Mouse (Mus musculus) intestine, embryonic 16.5 days (tissue): ENCODE measurements at regions not wholly inside any gene's neighbourhood (a gene's known extent, or its start where the extent isn't known, plus 50 kb on each side); places are given as distances from the start of the nearest gene placed in this dataset.

Experiments used
- ATAC-seq: fragments of 200-750 bp; cut with Nextera tagmentation; 2 replicates; pipeline ENCODE4 v1.8.0; 2017; ENCODE audit warnings: moderate TSS enrichment, moderate library complexity
- H3K27ac ChIP-seq: fragments of 300-500 bp; sonication (generic); 2 replicates; pipeline ENCODE4 v1.5.1; 2014; ENCODE audit warnings: mild to moderate bottlenecking, low read length
- H3K27me3 ChIP-seq: fragments of 300-500 bp; sonication (generic); replicated peaks from 2 replicates; pipeline ENCODE4 v1.6.1; 2014; ENCODE audit warnings: low read length, control low read depth, mixed read lengths; ENCODE audit not compliant: control insufficient read depth, insufficient read depth
- H3K36me3 ChIP-seq: fragments of 300-500 bp; sonication (generic); 2 replicates; pipeline ENCODE4 v1.6.1; 2014; ENCODE audit warnings: low read length, control low read depth; ENCODE audit not compliant: control insufficient read depth, insufficient read depth
- H3K4me1 ChIP-seq: fragments of 300-500 bp; sonication (generic); 2 replicates; pipeline ENCODE4 v1.6.1; 2014; ENCODE audit warnings: low read length, control low read depth, mixed read lengths; ENCODE audit not compliant: control insufficient read depth, insufficient read depth
- H3K4me2 ChIP-seq: fragments of 300-500 bp; sonication (generic); 2 replicates; pipeline ENCODE4 v1.6.1; 2014; ENCODE audit warnings: low read depth, low read length, control low read depth
- H3K4me3 ChIP-seq: fragments of 300-500 bp; sonication (generic); 2 replicates; pipeline ENCODE4 v1.5.1; 2014; ENCODE audit warnings: mild to moderate bottlenecking, low read length
- H3K9ac ChIP-seq: fragments of 300-500 bp; sonication (generic); 2 replicates; pipeline ENCODE4 v1.6.1; 2014; ENCODE audit warnings: low read depth, low read length
- H3K9me3 ChIP-seq: fragments of 300-500 bp; sonication (generic); 2 replicates; pipeline ENCODE4 v1.6.1; 2016; ENCODE audit warnings: low read length, control low read depth; ENCODE audit not compliant: control insufficient read depth
- WGBS: fragments of 180-500 bp; shearing (Covaris S2); extraction: QIAGEN DNeasy Blood & Tissue Kit; methylation state at CpG from one replicate; pipeline ENCODE4 v1.1.7; 2014; 5-methylcytosine and 5-hydroxymethylcytosine counted together

DNA sequence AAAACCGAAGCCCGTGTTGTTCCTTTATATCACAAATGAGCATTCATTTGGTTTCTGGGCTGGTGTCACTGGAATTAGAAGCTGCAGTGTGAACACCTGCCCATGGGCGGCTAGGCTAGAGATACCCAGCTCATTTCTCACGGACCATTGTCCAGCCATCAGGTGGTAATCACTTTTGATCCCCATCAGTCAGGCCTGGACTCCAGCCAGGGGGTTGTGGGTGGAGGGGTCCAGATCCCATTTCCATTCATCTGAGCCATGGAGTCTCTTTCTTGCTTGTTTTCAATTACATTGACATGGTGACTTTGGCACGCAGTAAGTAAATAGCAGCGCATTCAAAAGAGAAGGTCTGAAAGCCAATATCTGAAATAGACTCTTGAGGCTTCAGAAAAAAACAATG lies 276.1 kb upstream of the 4930412O13Rik start:
- H3K27ac ChIP-seq, result no peak overlapping the region
- H3K4me2 ChIP-seq, result no peak overlapping the region
- H3K4me3 ChIP-seq, result no peak overlapping the region
- no peaks in the 10 kb centered on the region for H3K27me3 ChIP-seq
- 82% methylated on average over 6 of the region's 6 CpGs for WGBS
- no peaks in the 10 kb centered on the region for H3K4me1 ChIP-seq
- no peaks in the 10 kb centered on the region for H3K9me3 ChIP-seq
- no peak for ATAC-seq
- H3K9ac ChIP-seq, result no peak overlapping the region
- H3K36me3 ChIP-seq, result no peaks in the 10 kb centered on the region

DNA sequence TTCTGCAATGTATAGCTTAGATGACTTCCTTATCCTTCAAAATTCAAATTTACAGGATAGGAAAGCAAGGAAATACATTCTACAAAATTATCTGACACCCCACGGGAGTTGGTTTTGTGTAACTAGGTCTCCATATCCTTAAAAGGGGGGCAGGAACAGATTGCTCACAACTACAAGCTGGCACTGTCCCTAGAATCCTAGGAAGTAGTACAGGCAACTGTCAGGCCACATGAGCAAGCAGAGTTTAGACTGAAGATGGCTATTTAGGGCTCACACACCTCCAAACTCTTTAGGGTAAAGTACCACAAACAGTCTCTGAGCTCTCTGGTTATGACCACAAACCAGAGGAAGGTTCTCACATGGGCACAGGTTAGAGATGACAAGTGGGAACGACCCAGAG lies 273.5 kb upstream of the 4930412O13Rik start:
- Histone ChIP-seq H3K4me1 (no peaks in the 10 kb centered on the region), H3K9ac (no peak overlapping the region), H3K9me3 (no peaks in the 10 kb centered on the region), H3K27me3 (no peaks in the 10 kb centered on the region), H3K27ac (no peak overlapping the region), H3K4me3 (no peak overlapping the region), H3K4me2 (no peak overlapping the region), H3K36me3 (no peaks in the 10 kb centered on the region)
- 81% methylated on average over 2 of the region's 2 CpGs for WGBS
- no peak for ATAC-seq

DNA sequence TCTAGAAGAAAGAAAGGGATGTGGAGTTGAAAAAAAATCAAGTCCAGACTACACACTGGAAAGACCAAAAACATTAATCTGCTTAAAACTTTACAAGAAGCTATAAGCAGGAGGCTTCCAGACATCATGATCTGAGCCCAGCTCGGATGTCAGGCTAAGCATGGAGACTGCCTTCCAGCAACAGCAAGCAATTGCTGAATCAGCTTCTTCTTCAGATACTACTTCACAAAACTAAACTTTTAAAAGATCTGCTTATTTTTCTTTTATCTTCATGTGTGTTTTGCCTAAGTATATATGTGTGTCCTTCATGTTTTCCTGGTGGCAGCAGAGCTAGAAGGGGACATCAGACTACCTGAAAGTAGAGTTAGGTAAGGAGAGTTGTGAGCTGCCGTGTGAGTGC lies 266.6 kb upstream of the 4930412O13Rik start:
- no peaks in the 10 kb centered on the region for H3K4me1 ChIP-seq
- H3K9me3 ChIP-seq, result no peaks in the 10 kb centered on the region
- no peak overlapping the region for H3K27ac ChIP-seq
- no peak overlapping the region for H3K4me2 ChIP-seq
- no peak overlapping the region for H3K9ac ChIP-seq
- H3K4me3 ChIP-seq, result no peak overlapping the region
- 73% methylated on average over 2 of the region's 2 CpGs for WGBS
- ATAC-seq, result no peak
- H3K36me3 ChIP-seq, result no peaks in the 10 kb centered on the region
- H3K27me3 ChIP-seq, result no peaks in the 10 kb centered on the region

DNA sequence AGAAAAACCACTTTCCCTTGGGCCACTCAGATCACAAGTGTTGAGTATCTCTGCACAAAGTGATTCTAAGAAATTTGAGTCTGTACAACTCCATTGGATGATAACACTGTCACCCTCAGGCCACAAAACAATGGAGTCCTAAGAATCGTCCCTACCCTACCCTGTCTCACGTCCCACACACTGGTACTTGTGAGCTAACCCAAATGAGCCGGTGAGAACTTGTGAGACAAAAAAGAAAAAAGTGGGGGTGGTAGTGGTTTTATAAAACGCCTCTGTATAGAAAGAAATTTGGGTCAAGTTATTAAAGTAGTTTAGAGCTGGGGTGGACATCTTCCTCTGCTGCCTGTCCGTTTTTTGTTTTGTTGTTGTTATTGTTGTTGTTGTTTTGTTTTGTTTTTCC lies 264.8 kb upstream of the 4930412O13Rik start:
- no peaks in the 10 kb centered on the region for H3K27me3 ChIP-seq
- no peak overlapping the region for H3K4me3 ChIP-seq
- H3K4me1 ChIP-seq, result 0 out of 2 replicates have a peak, but pooled peaks cover 5% of the 10 kb centered on the region
- no peak overlapping the region for H3K4me2 ChIP-seq
- 81% methylated on average over 5 of the region's 5 CpGs for WGBS
- H3K36me3 ChIP-seq, result no peaks in the 10 kb centered on the region
- no peak for ATAC-seq
- H3K27ac ChIP-seq, result no peak overlapping the region
- H3K9ac ChIP-seq, result no peak overlapping the region
- H3K9me3 ChIP-seq, result no peaks in the 10 kb centered on the region

DNA sequence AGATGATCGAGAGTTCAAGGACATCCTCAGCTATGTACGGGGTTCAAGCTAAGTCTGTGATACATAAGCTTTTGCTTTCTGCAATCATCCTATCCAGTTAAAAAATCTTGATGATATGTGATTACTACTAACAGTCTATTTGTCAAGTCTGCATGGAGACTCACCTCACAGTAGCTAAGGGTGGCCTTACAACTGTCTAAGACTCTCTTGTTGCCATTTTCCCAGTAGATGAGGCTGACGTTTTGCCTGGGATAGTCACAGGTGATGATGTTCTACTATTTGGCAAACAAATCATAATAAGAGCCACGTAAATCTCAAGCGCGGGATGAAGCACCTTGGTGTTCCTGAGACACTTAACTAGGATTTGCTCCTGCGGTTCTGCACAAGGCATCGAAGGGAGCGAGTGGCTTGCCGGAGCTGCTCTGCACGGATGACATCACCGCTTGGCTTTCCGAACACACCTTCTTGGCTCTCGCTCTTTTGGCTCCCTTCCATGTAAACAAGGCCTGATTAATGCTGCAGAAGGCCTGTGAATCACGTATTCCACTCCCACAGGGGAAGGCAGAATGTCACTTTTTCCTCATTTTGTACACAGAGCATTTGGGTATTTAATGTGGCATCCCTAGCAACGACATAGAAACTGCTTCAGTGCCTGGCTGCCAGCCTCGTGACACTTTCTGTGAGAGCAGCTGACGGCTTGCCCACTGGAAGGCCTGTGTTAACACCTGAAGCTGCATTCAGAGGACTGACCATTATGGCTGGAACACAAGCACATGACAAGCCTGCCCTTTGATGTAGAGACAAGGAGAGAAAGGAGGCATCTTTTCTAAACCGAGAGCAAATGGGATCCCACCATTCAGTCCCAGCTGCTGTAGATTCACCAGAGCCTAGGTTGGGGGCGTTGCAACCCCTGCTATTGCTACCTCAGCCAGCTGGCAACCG lies 260.5 kb upstream of the 4930412O13Rik start:
- 0 out of 2 replicates have a peak, but pooled peaks cover 5% of the 10 kb centered on the region for H3K4me1 ChIP-seq
- no peak overlapping the region for H3K27ac ChIP-seq
- no peaks in the 10 kb centered on the region for H3K9me3 ChIP-seq
- no peaks in the 10 kb centered on the region for H3K27me3 ChIP-seq
- no peak overlapping the region for H3K4me2 ChIP-seq
- peak; percentile 79 for ATAC-seq
- no peaks in the 10 kb centered on the region for H3K36me3 ChIP-seq
- WGBS, result 55% methylated on average over 21 of the region's 21 CpGs
- H3K4me3 ChIP-seq, result no peak overlapping the region
- H3K9ac ChIP-seq, result no peak overlapping the region

DNA sequence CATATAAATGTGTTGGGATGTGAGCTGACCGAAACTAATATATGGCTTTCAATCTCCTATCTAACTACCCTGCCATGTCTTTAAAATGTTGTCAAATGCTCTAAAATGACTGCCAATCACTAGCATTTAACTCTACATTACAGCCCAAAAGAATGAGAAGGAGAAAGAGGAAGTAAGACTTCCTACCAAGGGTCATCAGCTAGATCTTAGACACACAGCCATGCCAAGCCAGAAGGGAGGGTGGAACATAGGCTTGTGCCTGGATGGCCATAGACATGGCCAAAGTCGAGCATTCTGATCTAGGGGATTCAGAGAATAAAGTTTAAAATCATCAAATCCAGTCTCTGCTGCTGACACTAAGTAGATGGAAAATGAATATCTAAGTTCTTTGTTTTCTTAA lies 257.4 kb upstream of the 4930412O13Rik start:
- H3K27me3 ChIP-seq, result no peaks in the 10 kb centered on the region
- H3K36me3 ChIP-seq, result no peaks in the 10 kb centered on the region
- WGBS, result 89% methylated on average over 2 of the region's 2 CpGs
- 0 out of 2 replicates have a peak, but pooled peaks cover 5% of the 10 kb centered on the region for H3K4me1 ChIP-seq
- H3K4me2 ChIP-seq, result no peak overlapping the region
- H3K9ac ChIP-seq, result no peak overlapping the region
- no peak overlapping the region for H3K4me3 ChIP-seq
- no peak overlapping the region for H3K27ac ChIP-seq
- no peaks in the 10 kb centered on the region for H3K9me3 ChIP-seq
- no peak for ATAC-seq

DNA sequence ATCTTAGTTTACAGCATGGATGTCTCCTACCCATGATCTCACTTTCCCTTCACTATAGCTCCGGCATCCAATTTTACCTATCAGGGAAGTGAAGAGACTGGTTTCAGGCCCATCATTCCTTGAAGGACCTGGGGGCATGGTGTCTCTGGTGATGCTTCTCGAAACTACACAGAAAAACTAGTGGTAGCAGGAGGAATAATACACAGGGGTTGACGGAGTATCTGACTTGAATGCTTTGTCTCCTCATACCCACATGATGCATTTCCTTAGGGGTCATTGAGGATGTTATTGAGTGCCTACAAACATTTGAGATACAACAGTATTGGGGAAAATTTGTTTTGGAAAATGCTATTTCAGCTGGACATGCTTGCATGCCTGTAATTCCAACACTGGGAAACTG lies 253.0 kb upstream of the 4930412O13Rik start:
- no peaks in the 10 kb centered on the region for H3K36me3 ChIP-seq
- no peaks in the 10 kb centered on the region for H3K27me3 ChIP-seq
- no peaks in the 10 kb centered on the region for H3K9me3 ChIP-seq
- H3K9ac ChIP-seq, result no peak overlapping the region
- ATAC-seq, result no peak
- no peak overlapping the region for H3K27ac ChIP-seq
- H3K4me1 ChIP-seq, result no peaks in the 10 kb centered on the region
- no peak overlapping the region for H3K4me3 ChIP-seq
- no peak overlapping the region for H3K4me2 ChIP-seq
- WGBS, result 92% methylated on average over 3 of the region's 3 CpGs

DNA sequence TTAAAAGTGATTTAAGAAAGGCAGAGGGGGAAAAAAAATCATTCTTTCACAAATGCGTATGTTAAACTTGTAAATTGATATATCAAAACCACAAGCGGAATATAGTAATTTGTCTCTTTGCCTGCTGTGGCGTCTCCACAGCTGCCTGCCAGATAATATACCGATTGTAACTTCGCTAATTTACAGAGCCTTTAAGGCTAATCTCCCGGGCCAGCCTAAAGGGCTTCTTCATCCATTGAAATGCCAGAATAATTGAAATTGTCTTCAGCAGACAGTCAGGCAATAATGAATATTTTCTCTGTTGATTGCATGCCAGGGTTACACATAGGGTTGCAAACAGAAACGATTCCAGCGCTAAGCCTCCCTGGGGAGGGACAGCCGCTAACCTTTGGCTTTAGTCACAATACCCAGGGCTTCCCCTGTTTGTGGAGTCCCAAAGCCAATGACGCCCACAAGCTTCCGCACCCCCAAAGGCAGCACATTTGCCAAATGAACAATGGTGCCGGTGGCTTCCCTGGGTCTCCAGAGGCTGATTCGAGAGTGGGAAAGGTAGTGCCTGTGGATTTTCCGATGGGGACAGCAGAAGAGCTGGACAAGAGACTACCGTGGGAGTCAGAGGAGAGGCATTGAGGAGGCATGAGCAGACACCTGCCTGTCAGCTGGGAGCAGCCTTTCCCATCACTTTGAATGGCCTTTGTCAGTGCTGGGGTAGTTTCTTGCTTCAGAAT lies 248.2 kb upstream of the 4930412O13Rik start:
- ATAC-seq, result no peak
- H3K4me3 ChIP-seq, result no peak overlapping the region

DNA sequence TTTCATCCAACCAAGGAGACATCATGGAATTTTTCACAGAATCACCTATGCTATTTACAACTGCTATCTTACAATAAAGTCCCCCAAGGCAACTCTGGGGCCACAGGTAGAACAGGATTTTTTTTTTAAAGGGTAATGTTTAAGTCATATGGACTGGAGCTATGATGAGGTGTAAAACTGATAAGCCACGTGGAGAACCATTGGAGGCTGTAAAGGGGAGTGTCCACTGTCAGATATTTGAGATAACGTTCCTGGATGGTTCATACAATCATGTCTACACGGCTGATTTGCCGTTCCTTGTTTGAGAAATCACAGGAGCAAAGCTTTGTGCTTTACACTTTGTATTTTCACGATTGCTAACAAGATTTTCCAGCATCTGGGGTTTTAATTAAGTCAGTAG lies 241.8 kb upstream of the 4930412O13Rik start:
- no peak overlapping the region for H3K9ac ChIP-seq
- ATAC-seq, result peak; percentile 78
- H3K4me3 ChIP-seq, result no peak overlapping the region
- 43% methylated on average over 5 of the region's 5 CpGs for WGBS
- H3K9me3 ChIP-seq, result no peaks in the 10 kb centered on the region
- H3K36me3 ChIP-seq, result no peaks in the 10 kb centered on the region
- no peak overlapping the region for H3K27ac ChIP-seq
- no peak overlapping the region for H3K4me2 ChIP-seq
- H3K4me1 ChIP-seq, result no peaks in the 10 kb centered on the region
- H3K27me3 ChIP-seq, result no peaks in the 10 kb centered on the region

More for the DNA sequence above, 248.2 kb upstream of the 4930412O13Rik start:
- WGBS, result 42% methylated on average over 15 of the region's 15 CpGs
- Histone ChIP-seq H3K9me3 (no peaks in the 10 kb centered on the region), H3K27ac (no peak overlapping the region), H3K9ac (no peak overlapping the region), H3K36me3 (no peaks in the 10 kb centered on the region), H3K4me2 (no peak overlapping the region), H3K4me1 (no peaks in the 10 kb centered on the region), H3K27me3 (no peaks in the 10 kb centered on the region)
